Mouse (Mus musculus): Measurements from ENCODE around the gene Zkscan7.

DNA sequence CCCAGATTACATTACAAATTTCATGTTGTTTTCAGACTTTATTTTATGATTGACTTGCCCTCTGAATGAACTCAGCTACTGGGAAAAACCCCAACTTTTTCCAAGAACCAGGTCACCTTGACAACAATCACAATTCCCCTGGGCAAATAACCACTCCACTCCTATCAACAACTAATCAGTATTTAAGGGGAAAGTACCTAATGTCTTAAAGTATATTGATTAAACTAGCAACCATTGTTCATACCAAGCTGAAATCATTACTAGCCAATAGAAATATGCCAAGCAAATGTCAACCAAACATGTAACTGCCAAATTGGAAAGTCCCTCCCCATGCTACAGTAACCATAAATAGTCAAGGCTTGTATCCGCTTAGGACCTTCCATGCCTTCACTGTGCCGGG lies 10.3 kb upstream of the Zkscan7 start:
- TF ChIP-seq CTCF (IDR thresholded peaks at IDR 0.05; ENCODE audit: low read depth): no peak
- no peak for TF ChIP-seq EP300 (IDR thresholded peaks at IDR 0.05; ENCODE audit: low read depth)

Measured in liver, postnatal 0 days (tissue).